Mouse (Mus musculus) frontal cortex, postnatal 36 days (tissue): ENCODE results near the gene Apeh.
A peak's percentile ranks its signal among the peaks of the same experiment; 100 is the strongest.
"Not testable (repeated sequence)": the region's sequence is repeated elsewhere in the genome, so short reads cannot be mapped to it uniquely, and the experiment has no call there.

ENCODE experiments used
- DNase-seq, 2 experiments: peaks; one replicate each; pipeline ENCODE4 v3.0.0; 2022; ENCODE audit warnings: low spot score in 2 of 2

Gene Apeh

GRCm38 (mm10) chr9:108094184-108094941 lies at the start of gene Apeh:
Apeh (minus strand) TSS chr9:108094606.
- peak; percentile 80 to 83 for DNase-seq

DNA sequence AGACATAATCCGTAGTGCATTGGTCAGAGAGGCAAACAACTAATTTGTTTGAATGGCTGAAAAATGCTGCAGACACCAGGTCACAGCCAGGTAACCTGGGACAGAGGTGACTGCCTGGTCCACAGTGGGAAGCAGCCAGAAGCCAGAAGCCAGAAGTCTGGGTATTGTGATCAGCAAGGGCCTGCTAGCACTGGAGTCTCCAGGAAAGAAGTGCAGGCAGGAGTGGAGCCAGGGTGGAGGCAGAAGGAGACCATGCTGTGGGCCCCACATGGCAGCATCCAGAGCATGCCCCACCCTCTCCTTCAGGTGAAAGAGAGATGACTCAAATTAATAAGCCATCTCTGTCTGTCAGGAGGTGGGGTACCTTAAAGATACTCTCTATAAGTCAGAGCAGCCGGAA lies 49.1 kb upstream of the Apeh start:
- DNase-seq: no peak

GRCm38 (mm10) chr9:108141387-108141786 lies 47.0 kb upstream of the Apeh start:
- DNase-seq: peak in 1 of 2 experiments; percentile 57

GRCm38 (mm10) chr9:108139963-108140695 lies 45.7 kb upstream of the Apeh start:
- no peak for DNase-seq

- no peak for DNase-seq
Measured at GRCm38 (mm10) chr9:108139169-108139962, 45.0 kb upstream of the Apeh start.

DNA sequence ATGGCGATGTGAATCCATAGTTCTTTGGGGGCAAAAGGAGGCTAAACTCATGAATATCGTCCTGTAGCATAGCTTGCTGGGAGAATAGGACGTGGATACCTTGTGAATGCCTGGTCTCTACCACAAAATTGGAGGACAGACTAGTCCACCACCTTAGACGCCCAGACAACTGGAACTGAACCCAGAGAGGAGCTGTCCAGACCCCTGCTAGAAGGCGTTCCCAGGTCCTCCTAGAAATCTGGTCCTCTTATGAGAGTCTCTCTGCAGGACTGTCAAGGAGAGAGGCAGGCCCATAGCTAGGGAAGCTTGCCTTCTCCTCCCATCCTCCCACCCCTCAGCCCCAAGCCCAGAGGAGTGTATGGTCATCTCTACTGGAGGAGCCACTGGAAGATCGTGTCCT lies 43.7 kb upstream of the Apeh start:
- no peak for DNase-seq

GRCm38 (mm10) chr9:108137523-108137922 lies 43.1 kb upstream of the Apeh start:
- DNase-seq: peak; percentile 91 to 96

DNA sequence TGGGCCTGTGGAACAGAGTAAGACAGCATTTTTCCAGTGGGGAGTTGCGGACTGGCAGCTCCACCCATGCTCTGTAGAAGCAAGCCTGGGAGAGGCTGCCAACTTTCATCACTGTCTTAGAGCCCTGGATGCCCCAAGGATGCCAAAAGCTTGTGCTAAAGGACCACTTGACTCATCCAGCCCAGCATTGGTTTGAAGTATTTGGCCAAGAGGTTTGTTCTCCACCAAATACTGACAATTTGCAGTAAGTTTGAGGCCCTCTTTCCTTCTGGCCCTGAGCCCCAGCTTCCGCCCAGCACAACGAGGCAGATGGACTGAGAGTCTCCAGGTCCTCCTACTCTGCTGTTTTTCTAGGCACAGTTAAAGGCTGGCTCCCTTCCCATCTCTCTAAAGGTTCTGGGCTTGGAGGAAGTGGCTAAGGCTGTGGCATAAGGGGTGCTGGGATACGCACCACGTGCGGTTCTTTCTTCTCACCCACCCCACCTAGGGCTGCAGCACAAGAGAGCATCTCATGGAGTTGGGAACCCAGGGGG lies 42.6 kb upstream of the Apeh start:
- DNase-seq: peak in 1 of 2 experiments; percentile 89

GRCm38 (mm10) chr9:108136225-108136624 lies 41.8 kb upstream of the Apeh start:
- no peak for DNase-seq

DNA sequence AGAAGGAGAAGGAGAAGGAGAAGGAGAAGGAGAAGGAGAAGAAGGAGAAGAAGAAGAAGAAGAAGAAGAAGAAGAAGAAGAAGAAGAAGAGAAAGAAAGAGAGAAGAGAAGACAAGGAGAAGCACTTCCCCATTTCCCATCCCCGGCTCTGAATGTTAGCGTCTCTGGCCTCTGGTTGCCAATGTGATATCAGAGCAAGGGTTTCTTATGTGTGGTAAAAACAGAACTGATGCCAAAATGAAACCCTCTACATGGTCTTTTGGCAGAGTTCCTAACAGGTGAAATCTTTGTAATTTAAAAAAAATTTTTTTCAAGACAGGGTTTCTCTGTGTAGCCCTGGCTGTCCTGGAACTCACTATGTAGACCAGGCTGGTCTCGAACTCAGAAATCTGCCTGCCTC lies 41.3 kb upstream of the Apeh start:
- not testable (repeated sequence) for DNase-seq

- no peak for DNase-seq
Measured at GRCm38 (mm10) chr9:108133478-108133877, 39.1 kb upstream of the Apeh start.

DNA sequence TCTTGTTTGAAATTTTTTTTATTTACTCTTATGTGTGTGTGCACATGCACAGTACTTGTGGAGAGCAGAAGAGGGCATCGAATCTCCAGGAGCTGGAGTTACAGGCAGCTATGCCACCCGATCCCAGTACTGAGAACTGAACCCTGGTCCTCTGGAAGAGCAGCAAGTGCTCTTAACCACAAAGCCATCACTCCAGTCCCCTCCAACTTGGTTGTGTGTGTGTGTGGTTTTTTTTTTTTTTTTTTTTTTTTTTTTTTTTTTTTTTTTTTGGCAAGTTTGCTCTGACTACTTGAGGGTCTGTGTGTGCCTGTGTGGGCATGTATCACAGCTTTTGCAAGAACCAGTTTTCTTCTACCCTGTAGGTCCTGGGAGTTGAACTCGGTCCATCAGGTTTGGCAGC lies 38.0 kb upstream of the Apeh start:
- no peak for DNase-seq

DNA sequence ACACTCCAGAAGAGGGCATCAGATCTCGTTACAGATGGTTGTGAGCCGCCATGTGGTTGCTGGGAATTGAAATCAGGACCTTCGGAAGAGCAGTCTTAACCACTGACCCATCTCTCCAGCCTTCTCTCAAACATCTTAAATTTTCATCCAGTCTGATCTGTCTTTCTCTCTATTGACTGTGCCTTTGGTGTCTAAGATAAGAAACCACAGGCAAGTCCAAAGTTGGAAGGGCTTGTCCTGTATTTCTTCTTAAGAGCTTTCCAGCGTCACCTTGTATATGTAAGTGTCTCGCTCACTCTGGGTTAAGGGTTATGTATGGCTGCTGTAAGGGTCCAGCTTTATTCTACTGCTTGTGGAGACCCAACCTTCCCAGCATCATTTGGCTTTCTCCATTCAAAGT lies 37.1 kb upstream of the Apeh start:
- DNase-seq: no peak

DNA sequence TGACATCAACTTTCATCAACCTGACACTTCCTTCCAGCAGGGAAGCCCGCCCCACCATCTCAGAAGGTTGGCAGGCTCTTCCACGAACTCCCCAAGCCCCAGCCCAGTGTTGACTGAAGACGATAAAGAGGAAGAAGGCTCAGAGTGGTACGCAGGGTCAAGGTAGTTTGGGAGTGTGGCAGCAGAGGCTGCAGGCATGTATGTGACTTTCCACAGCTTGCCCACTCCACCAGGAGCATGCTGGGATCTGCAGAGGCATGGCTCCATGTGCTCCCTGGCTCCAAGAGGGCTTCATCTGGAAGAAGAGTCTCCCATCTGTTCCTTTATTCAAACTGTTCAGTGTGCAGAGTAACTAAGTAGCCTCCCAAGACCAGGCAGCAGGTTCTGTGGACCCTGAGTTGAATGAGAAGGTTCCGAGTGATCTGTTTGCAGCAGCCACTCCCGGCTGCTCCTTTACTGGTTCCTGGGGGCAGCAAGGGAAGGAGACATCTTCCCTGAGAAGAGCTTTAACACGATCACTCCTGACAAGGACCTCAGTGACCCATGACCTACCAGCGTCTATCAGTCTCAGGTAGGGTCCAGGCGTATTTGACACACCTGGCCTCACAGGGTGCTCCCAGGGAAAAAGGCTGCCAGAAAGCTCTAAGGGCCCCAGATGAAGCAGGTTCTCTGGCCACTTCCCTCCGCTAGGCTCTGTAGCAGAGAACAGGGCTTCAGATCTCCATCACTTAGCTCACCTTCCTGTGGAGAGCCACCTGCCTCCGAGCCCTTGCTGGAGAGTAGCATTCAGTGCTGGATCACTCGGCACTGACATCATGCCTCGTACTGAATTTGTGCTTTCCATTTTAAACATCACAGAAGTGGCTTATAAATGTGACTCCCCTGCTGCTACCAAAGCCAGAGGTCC lies 34.9 kb upstream of the Apeh start:
- DNase-seq: no peak

DNA sequence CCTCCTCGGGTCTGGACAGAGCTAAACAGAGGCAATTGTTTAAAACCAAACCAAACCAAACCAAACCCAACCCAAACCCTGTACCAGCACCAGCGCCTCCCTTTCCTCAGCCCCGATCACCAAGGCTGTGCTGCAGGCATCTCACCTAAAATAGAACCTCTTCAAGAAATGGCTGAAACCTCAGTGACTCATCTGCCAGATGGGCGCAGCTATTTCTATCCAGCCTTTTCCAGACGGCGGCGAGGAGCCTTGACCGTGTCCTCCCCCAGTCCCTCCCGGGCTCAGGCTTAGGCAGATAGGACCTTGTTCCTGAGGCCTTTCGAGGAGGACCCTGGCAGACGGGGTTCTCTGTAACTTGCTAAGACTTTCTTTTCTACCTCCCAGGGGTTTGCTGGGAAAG lies 33.8 kb upstream of the Apeh start:
- peak; percentile 80 to 84 for DNase-seq

GRCm38 (mm10) chr9:108126436-108127180 lies 32.2 kb upstream of the Apeh start:
- no peak for DNase-seq

GRCm38 (mm10) chr9:108125731-108126130 lies 31.3 kb upstream of the Apeh start:
- no peak for DNase-seq

- no peak for DNase-seq
Measured at GRCm38 (mm10) chr9:108123916-108124315, 29.5 kb upstream of the Apeh start.

DNA sequence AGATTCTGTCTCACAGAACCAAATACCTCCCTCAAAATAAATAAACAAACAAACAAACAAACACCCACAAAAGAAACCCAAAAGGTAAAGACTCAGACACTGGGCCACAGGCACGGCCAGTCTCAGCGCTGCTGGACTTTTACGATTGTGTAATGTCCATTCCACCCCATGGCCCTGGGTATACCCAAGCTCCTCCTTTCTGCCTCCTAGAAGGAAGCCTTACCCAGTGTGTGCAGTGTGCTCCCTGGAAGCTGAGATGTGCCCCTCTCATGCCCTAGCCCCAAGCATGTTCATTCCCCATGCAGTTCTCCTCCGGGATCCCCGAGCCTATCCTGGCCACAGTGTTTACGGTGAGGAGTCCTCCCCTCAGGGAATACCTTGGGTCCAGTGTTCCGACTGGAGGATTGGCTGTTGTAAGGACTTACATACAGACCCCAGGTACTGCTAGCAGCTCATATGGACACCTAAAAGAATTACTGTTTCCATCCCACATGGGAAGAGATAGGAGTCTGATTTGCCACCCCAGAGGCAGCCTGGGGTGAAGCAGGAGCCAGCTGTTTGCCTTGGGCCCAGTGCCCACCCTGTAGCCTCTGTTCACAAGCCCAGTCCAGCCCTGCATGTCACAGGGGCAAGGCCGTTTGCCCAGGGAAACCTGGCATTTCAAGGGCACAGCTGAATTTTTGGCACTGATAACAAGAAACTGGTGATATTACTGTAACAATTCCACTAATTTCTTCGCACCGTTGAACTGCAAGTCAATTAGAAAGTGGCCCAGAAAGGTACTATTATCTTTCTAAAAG lies 27.0 kb upstream of the Apeh start:
- DNase-seq: no peak

DNA sequence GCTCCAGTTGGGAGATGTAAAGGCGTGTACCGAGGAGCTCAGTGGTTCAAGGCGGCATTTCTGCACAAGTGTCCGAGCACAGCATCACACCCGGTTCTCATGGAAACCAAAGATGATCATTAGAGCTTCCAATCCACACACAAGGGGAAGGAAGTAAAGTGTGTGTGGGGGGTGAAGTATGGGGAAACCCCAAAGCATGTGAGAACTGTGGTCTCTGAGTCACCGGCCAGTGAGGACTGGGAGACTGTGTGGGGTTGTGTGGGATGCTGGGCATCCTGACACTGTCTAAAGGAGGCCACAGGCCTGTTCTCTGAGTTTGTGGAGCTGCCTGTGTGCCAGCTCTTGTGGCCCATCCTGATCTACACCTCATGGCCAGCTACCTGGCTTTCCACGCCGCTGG lies 26.3 kb upstream of the Apeh start:
- DNase-seq: no peak
